Mouse (Mus musculus) hindlimb bud, embryonic 11.5 days (tissue): ENCODE data around the gene Sema5a.

ENCODE experiments used
- DNase-seq: peaks from one replicate; pipeline ENCODE4 v3.0.0-alpha.2; 2012; ENCODE audit warnings: low read depth, low spot score; ENCODE audit errors: extremely low spot score

Gene Sema5a

GRCm38 (mm10) chr15:32297266-32297665 is 52.7 kb downstream of the Sema5a start:
- DNase-seq, result no peak

DNA sequence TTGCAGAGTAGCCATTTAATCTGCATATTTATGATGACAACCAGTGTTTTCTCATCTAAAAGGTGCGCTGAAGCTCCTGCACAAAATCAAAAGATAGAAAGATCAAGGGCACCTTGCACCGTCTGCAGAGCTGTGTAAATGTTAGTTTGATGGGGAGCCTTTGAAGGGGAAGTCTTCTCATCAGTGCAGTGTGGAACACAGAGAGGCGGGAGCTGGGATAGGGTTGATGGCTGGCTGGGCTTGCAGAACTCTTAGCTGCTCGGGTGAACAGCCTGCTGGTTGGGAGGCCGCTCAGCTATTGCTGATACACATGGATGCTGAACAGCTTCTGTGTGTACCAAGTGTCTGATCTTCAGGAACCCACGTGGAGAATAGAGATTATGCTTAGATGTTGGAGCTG is 53.9 kb downstream of the Sema5a start:
- DNase-seq, result no peak

- no peak for DNase-seq
Measured at GRCm38 (mm10) chr15:32300991-32301390, 56.4 kb downstream of the Sema5a start.

GRCm38 (mm10) chr15:32306557-32307243 is 62.1 kb downstream of the Sema5a start:
- DNase-seq, result no peak

GRCm38 (mm10) chr15:32310834-32311233 is 66.2 kb downstream of the Sema5a start:
- DNase-seq, result no peak

GRCm38 (mm10) chr15:32311287-32311686 is 66.7 kb downstream of the Sema5a start:
- DNase-seq, result no peak

DNA sequence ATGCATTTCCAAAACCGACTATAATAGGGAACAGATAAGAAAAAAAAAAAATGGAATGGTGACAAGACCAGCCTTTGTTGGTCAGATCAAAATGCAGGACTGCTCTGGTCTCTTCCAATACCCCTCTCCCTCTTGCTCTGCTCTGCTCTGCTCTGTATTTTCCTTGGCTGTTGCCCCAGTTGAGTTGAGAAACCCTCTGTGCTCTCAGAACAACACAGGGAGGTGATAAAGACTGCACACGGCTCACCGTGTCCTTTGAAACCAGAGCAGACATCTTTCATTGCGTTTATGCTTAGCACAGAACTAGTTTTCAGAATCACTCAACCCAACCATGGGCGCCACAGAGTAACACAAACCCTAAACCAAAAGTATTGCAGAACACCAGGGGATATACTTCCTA is 72.5 kb downstream of the Sema5a start:
- DNase-seq, result no peak

DNA sequence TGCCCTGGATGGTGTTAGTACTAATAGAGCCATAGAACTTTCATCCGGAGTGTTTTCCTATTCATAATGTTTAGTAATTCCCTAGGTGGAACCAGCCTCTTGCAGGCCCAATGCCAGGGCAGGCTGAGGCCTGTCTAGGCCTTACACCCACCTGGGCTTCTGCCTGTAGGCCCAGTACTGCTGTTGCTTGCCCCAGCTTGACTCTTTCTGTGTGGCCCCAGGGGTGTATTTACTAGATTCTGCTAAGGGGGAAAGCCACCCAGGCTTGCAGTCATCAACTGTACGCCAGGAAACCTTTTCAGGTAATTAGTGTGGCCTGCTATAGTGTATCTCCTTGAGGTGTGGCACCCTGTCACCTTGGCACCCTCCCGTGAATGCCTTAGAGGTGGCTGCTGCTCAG is 76.1 kb downstream of the Sema5a start:
- DNase-seq, result no peak

DNA sequence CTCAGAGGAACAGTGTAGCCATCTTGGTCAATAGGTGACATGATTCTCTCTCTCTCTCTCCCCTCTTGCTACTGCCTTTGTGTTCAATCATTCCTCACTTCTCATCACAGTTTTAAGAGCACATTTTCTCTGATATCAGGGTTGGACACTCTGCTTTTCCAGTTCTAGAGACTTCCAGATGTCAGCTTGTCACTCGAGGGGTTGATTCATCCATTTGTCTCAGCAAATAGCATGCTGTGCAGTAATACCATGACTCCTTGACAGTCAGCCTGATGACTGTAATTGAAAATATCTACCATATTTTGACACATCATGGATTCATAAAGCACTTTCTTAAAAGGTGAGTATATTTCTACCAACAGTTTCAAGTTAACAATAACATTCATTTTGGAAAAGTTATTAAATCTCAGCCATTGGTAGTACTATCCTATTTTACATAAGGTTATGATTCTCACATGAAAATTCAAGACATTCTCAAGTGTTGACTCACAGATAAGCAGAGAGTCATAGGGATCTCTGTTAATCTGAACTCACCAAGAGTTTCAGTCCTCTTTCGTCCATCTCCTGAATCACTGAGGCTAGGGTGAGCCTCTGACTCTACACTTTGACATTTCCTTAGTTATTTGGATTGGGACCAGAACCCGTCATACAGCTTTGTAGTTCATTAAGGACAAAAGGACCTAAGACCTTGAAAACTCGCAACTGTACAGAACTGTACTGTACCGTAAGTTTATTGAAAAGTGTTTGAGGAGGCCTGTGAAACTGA is 78.0 kb downstream of the Sema5a start:
- no peak for DNase-seq

GRCm38 (mm10) chr15:32323224-32323623 is 78.6 kb downstream of the Sema5a start:
- DNase-seq, result no peak

GRCm38 (mm10) chr15:32324105-32324504 is 79.5 kb downstream of the Sema5a start:
- DNase-seq, result no peak

DNA sequence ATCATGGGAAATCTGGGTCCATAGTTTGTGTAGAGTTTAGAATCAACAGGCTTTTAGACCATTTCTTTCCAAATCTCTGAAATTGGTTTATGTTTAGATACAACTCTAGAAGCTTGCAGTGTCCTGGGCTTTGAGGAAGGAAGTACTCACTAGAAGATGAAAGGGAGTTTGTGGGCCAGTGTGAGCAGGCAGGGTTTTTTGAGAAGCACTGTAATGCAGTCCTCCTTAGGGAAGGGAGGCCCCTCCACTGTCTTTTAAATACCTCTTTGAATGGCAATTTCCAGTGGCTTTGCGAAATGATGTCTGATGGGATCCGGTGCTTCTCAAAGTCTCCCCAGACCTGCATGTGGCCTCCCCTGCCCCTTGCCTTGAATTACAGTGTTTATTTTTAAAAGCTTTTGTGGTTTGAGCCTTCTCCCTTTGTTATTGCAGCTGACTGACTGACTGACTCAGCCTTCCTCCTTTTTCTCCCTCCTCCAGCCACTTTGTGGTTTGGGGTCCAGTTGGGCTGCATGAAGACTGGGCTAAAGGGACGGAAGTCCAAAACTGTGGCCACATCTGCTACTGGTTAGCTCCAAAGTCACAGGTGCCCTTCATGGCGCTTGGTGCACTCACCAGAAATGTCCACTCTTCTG is 83.9 kb downstream of the Sema5a start:
- no peak for DNase-seq

- no peak for DNase-seq
Measured at GRCm38 (mm10) chr15:32329670-32330330, 85.2 kb downstream of the Sema5a start.

GRCm38 (mm10) chr15:32330427-32330826 is 85.8 kb downstream of the Sema5a start:
- no peak for DNase-seq

DNA sequence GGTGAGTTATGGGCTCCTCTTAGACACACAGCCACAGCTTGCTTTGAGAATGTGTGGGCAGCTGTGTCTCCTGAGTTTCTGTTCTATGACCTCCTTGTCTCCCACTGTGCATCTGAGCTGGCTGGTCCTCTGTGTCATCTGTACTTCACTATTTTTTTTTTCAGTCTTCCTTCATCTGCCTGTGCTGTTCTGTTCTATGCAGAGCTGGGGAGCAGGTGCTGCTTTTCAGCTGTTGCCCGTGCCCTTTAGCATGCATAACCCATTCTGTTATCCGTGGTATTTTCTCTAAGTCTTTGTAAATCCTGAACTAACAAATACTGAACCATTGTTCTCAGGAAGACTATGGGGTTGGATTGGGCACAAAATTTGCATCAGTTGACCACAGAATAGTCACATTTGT is 86.4 kb downstream of the Sema5a start:
- DNase-seq, result no peak

DNA sequence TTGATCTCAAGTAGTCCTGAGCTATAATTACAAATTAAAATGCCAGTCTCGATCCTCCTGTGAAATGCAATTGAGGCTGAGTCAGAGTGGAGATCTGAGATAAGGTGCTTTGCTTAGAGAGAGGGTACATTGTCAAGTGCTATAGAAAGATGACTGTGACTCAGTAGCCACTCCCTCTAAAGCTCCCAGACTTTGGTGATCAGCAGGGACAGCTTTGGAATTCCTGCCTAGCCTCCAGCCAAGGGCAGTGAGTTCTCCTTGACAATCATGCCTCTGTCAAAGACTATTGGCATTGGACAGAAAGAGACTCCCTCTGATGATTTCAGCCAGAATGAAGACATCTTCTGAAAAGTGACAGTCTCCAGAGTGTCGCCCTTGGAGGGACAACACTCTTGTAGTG is 88.8 kb downstream of the Sema5a start:
- DNase-seq, result no peak

GRCm38 (mm10) chr15:32337810-32338209 is 93.2 kb downstream of the Sema5a start:
- no peak for DNase-seq

DNA sequence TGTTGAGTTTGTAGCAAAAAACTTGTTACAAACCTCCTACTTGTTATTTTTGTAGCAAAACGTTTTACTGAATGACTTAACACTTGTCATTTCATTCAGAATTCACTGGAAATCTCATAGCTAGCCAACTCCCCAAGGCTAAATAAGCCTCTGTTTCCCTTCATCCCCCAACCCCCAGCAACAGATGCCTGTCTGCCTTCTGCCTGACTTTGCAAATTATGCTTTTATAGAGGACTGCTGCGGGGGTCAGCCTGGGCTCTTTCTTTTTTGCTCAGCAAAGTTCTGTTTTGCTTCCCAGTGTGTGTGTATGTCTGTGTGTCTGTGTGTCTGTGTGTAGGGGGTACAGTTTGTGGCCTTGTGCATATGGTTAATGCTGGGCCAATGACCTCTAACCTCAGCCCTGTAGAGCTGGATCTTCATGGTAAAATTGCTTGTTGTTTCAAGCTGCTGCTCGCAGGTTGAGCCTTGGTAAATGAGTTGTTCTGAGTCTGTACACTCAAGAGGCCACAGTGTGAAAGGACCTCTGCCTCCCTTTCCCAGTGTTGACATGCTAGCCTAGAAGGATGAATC is 94.2 kb downstream of the Sema5a start:
- DNase-seq, result no peak

DNA sequence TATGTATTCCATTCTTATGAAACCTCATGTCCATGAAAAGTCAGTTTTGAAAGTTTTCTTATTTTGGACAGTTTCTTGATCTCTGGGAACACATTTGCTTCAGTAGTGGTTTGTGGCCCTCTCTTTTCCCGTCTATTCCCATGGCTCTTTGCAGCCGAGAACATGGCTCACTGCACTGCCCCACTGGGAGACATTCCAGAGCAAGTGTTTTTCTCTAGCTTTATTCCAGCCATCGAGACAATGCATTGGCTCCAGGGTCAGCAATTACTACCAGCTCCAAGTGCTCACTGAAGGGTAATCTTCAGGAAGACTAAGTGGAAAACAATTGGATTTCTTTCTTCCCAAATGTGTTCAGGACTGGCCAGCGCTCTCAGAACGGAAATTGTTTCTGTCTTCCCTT is 94.8 kb downstream of the Sema5a start:
- no peak for DNase-seq

- no peak for DNase-seq
Measured at GRCm38 (mm10) chr15:32341423-32341822, 96.8 kb downstream of the Sema5a start.

- no peak for DNase-seq
Measured at GRCm38 (mm10) chr15:32343544-32343943, 98.9 kb downstream of the Sema5a start.
